Mouse (Mus musculus) adrenal gland, adult 2 months (tissue): ENCODE results near the gene Cyp4f39. TPM values are rescaled to one million over a fixed set of nuclear protein-coding genes. Genes with fewer than 3 reads are reported as not detected.

Experiments
- DNase-seq: peaks from one replicate; pipeline ENCODE4 v3.0.0; 2021
- long read RNA-seq: library from polyadenylated mRNA; stranded (forward); transcript quantifications from one replicate; pipeline ENCODE4 v2.0.0, GENCODE M21; 2021
- polyA plus RNA-seq: library from polyadenylated mRNA; depleted of rRNA; stranded (reverse); fragments of >200 nt; gene quantifications from 2 replicates; pipeline ENCODE4 v1.2.3, GENCODE M21; 2012; rRNA removed
- total RNA-seq, 2 experiments: library from RNA; stranded (reverse); gene quantifications; 2 replicates each; pipeline ENCODE4 v1.2.3; 2021

Cyp4f39 gene
- not detected for total RNA-seq
- polyA plus RNA-seq: not detected in 2 replicates
- long read RNA-seq: 0 reads

DNA sequence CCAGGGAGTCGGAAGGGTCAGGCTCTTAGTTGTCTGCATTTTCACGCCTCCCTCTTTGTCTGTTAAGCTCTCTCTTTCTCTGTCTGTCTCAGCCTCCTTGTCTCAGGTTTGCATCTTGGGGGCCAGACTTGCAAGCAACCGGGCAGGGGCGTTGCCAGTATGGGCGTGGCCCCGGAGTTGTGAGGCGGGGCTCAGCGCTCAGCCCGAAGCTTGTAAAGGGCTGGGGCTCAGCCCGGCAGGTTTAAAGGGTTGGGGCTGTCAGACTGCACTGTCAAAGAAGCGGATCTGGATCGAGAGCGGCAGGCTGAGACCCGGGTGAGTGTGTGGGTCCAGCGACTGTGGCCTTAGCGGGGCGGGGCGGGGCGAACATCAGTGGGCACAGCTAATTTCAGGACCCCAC lies at the start of gene Cyp4f39:
Gene Cyp4f39 (plus strand): TSS at position 242 of the 400 bp plus-strand sequence.
- peak; percentile 31 for DNase-seq

GRCm38 (mm10) chr17:32402779-32403157 lies 49.8 kb upstream of the Cyp4f39 start:
- DNase-seq: no peak

- no peak for DNase-seq
Observed at GRCm38 (mm10) chr17:32403417-32403816, 49.1 kb upstream of the Cyp4f39 start, which contains the start of gene Rasal3. Gene Rasal3, minus strand, starts transcription at chr17:32403583.

- no peak for DNase-seq
Observed at GRCm38 (mm10) chr17:32411898-32412297, 40.6 kb upstream of the Cyp4f39 start.

DNA sequence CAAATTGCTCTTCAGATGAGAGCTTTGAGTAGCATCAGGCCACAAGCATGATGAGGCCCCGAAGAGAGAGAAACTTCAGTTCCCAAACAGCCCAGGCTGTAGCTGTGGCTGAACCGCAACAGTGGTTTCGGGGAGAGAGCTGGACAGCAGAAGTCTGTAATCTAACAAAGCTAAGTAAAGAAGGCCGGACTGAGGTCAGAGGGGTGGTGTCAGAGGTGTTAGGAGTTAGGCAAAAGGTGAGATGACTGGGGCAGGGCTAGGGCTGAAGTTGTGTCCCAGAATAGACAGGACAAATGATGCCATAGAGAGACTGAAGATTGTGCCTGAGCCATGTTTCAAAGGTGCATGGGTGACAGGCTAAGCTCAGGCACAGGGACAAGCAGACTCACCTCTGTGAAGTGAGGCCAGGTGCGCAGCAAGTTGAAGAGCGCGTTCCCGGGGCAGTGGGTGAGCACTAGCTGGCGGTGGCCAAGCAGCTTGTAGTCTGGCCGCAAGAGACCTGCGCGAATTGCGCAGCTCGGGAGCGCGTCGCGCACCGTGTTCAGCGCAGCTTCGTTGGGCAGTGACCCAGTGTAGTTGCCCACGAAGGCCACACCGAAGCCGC lies 37.0 kb upstream of the Cyp4f39 start:
- DNase-seq: no peak

DNA sequence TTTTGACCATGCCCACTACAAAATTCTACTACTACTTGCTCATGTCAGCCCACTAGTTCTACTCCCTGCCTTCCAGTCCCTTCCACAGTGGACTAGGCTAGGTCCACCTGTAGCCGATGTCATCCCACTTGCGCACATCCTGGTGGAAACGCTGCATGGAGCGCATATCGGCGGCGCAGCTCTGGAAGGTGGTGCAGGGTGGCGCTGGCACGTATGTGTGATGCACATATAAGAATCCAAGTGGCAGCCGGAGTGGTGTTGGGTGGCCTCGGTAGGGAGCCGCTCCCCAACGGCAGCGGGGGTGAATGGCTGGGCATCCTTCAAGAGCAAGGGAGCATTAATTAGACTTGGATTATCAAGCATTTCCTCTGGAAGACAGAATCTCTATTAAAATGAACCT lies 35.8 kb upstream of the Cyp4f39 start:
- no peak for DNase-seq

GRCm38 (mm10) chr17:32419989-32420388 lies 32.5 kb upstream of the Cyp4f39 start:
- no peak for DNase-seq

GRCm38 (mm10) chr17:32420781-32421180 lies 31.7 kb upstream of the Cyp4f39 start:
- no peak for DNase-seq

DNA sequence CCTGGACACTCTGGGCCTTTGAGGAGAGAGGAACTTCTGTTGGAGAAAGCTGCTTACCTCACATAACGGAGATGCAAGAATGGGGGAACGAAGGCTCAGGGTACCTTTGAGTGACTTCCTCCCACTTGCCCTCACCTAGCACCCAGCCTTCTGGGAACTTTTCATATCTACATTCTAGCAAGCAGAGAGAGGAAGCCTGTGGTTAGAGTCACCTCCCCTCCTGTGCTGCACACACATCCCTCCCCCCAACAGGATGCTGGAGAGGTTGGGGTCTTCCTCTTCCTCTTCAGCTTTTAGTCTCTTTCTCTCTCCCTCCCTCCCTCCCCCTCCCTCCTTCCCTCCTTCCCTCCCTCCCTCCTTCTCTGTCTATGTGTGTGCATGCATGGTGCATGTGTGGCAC lies 28.5 kb upstream of the Cyp4f39 start, which contains the start of gene Pglyrp2:
Gene Pglyrp2 (minus strand): TSS at position 134 of the 400 bp plus-strand sequence.
- no peak for DNase-seq

- no peak for DNase-seq
Observed at GRCm38 (mm10) chr17:32426610-32427009, 25.9 kb upstream of the Cyp4f39 start.

DNA sequence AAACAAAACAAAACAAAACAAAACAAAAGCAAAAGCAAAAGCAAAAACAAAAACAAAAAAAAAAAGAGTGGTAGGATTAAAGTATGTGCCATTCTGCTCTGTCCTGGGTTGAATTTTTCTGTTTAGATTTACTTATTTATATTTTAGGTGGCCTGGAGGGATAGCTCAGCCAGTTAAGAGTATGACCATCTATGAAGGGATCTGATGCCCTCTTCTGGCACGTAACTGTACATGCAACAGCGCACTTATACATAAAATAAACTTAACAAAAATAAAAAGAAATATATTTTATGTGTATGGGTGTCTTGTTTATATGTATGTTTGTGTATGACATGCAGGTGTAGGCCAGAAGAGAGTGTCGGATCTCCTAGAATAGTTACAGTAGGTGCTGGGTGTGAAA lies 20.6 kb upstream of the Cyp4f39 start:
- no peak for DNase-seq

- no peak for DNase-seq
Observed at GRCm38 (mm10) chr17:32434324-32434723, 18.2 kb upstream of the Cyp4f39 start.

DNA sequence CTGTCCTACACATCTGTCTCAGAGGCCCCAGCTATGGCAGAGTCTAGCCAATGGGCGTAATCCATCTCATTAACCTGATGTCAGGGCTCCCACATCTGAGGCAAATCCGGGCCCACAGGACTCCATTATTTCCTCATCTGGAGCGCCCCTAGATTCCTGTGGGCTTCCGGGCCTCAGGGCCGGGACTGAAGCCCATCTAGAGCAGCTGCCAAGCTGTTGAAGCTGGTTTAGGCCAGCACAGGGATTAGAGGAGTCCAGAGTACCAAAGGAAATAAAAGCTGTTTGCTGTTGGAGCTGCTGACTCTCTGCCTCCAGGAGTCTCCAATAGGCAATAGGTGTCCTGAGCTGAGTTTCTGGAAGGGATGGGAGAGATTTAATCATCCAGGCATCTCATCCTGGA lies 17.4 kb upstream of the Cyp4f39 start:
- no peak for DNase-seq

- peak; percentile 37 for DNase-seq
Observed at GRCm38 (mm10) chr17:32437106-32437505, 15.4 kb upstream of the Cyp4f39 start.

DNA sequence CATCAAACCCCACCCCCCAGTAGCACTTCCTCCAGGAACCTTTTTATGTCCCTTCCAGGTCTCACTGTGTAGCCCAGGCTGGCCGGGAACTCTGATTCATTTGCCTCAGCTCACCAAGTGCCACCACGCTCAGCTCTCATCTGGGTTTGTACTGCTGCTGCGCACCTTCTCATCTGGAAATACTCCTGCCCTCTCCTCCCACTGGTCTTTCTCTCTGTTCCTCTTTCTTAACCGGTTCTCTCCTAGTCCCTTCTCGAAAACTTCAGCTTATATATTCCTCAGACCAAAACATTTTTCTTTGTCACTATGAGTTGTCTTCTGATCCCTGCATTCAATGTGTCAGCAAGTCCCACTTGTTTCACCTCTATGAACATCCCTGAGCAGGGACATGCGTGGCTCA lies 9.3 kb upstream of the Cyp4f39 start:
- DNase-seq: no peak

- peak; percentile 31 for DNase-seq
Observed at GRCm38 (mm10) chr17:32445016-32445415, 7.5 kb upstream of the Cyp4f39 start.

- no peak for DNase-seq
Observed at GRCm38 (mm10) chr17:32447195-32447594, 5.3 kb upstream of the Cyp4f39 start.

DNA sequence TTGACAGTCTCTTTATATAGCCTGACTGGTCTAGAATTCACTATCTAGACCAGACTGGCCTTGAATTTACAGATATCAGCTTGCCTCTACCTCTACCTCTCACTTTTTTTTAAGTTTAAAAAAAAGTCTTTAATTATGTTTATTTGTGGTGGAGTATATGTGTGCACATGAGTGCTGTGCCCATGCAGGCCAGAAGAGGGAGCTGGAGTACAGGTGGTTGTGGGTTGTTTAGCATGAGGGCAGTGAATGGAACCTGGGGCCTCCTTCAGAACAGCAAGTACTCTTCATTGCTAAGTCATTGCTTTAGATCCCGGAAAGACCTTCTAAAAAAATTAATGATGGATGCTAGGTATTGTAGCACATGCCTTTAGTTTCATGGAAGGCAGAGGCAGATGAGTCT lies 3.5 kb upstream of the Cyp4f39 start:
- DNase-seq: no peak

- no peak for DNase-seq
Observed at GRCm38 (mm10) chr17:32450844-32451537, 1.5 kb upstream of the Cyp4f39 start.

- DNase-seq: no peak
Observed at GRCm38 (mm10) chr17:32454188-32454587, 1.7 kb downstream of the Cyp4f39 start.

DNA sequence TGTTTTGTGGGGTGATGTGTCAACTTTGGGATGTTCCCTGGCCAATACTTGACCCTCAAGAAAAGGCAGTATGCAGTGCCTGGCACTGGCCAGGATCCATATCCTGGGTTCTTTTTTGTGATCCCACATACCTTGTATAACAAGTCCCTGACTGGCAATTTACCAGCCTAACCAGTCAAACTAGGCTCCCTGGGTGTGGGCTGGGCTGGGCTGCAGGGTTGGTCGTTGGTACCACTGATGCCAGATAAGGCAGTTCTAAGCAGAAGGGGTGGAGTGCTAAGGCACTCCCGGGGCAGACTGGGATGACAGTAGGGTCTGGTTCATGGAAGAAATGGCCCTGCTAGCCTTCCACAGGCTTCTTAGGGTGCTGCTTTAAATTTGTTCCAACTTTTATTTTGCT lies 2.5 kb downstream of the Cyp4f39 start:
- DNase-seq: no peak

DNA sequence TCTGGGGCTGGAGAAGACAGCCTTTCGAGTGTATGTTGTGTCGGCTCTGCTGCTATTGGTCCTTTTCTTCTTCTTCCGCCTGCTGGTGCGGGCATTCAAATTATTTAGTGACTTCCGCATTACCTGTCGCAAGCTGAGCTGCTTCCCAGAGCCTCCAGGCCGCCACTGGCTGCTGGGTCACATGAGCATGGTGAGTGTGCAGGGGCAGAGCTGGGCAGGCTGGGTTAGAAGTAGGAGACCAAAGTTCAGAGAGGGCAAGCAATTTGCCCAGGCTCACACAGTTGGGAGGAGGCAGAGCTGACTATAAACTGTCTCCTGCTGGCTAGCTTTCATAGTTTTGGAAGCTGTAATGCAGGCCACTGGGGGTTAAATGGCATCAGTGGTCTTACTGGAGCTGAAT lies 16.0 kb downstream of the Cyp4f39 start:
- DNase-seq: no peak

- no peak for DNase-seq
Observed at GRCm38 (mm10) chr17:32470795-32471194, 18.3 kb downstream of the Cyp4f39 start.

DNA sequence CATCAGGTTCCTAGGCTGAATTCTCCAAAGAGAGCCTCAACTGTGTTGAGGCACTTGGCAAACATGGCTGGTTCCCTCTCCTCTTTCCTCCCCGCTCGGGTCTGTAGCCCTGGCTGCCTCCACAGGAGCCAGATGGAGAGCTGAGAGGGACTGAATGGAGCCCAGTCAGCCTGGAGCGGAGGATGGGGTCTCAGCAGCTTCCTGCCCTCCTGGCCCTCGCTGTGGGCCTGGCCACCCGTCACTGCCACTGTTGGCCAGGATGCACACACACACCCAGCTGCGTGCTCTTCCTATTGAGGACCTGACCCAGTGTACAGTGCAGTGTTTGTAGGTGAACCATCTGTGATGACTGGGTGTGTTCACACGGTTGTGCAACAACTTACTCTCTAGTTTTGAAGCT lies 19.7 kb downstream of the Cyp4f39 start:
- no peak for DNase-seq
